Mouse (Mus musculus) neural tube, embryonic 13.5 days (tissue): ENCODE results near the gene Cacng5. TPM values are rescaled to one million over a fixed set of nuclear protein-coding genes. Genes with fewer than 3 reads are reported as not detected.

Experiments
- polyA plus RNA-seq: library from polyadenylated mRNA; unstranded; fragments of >200 nt; fragmentation: Nextera tagmentation; extraction: Ambion mirVana; gene quantifications from 2 replicates; pipeline ENCODE4 v1.2.1, GENCODE M21; 2015

The Cacng5 gene
- polyA plus RNA-seq, 1 experiment from 2014 or later, result 9.5 TPM

Other genes with a start within 250 kb of the Cacng5 start
- gene Cacng1, start 198.5 kb downstream of the Cacng5 start, polyA plus RNA-seq, result 0.61 and 1.0 TPM in 2 replicates
- gene Cacng4, start 120.5 kb downstream of the Cacng5 start, polyA plus RNA-seq, result 39.1 and 43.2 TPM in 2 replicates